Mouse (Mus musculus) midbrain, postnatal 0 days (tissue): ENCODE data around the gene Gm45844. TPM values are rescaled to one million over a fixed set of nuclear protein-coding genes. Genes with fewer than 3 reads are reported as not detected.
A peak's percentile ranks its signal among the peaks of the same experiment; 100 is the strongest.

Experiments
- ATAC-seq: fragments of 200-750 bp; cut with Nextera tagmentation; 2 replicates; pipeline ENCODE4 v1.8.0; 2017; ENCODE audit warnings: moderate number of reproducible peaks, mild to moderate bottlenecking, moderate TSS enrichment, moderate library complexity; ENCODE audit not compliant: low FRiP score
- DNase-seq: peaks from one replicate; pipeline ENCODE4 v3.0.0-alpha.2; 2015; ENCODE audit warnings: low spot score
- H3K27ac ChIP-seq: fragments of 300-500 bp; sonication (generic); 2 replicates; pipeline ENCODE4 v1.5.1; 2014; ENCODE audit warnings: low read depth, mild to moderate bottlenecking, low read length, mixed read lengths
- H3K27me3 ChIP-seq: fragments of 300-500 bp; sonication (generic); 2 replicates; pipeline ENCODE4 v1.6.1; 2014; ENCODE audit warnings: low read length, control low read depth, mixed read lengths; ENCODE audit not compliant: insufficient read depth
- H3K36me3 ChIP-seq: fragments of 300-500 bp; sonication (generic); 2 replicates; pipeline ENCODE4 v1.6.1; 2014; ENCODE audit warnings: low read length, control low read depth, mixed read lengths; ENCODE audit not compliant: insufficient read depth
- H3K4me1 ChIP-seq: fragments of 300-500 bp; sonication (generic); 2 replicates; pipeline ENCODE4 v1.6.1; 2014; ENCODE audit warnings: mild to moderate bottlenecking, control low read depth, antibody characterized with exemption, low read length, mixed read lengths; ENCODE audit not compliant: insufficient read depth
- H3K4me2 ChIP-seq: fragments of 300-500 bp; sonication (generic); 2 replicates; pipeline ENCODE4 v1.6.1; 2014; ENCODE audit warnings: low read depth, mild to moderate bottlenecking, low read length, mixed read lengths; ENCODE audit not compliant: poor library complexity, severe bottlenecking
- H3K4me3 ChIP-seq: fragments of 300-500 bp; sonication (generic); 2 replicates; pipeline ENCODE4 v1.5.1; 2014; ENCODE audit warnings: low read depth, mild to moderate bottlenecking, low read length, moderate library complexity
- H3K9ac ChIP-seq: fragments of 300-500 bp; sonication (generic); replicated peaks from 2 replicates; pipeline ENCODE4 v1.6.1; 2014; ENCODE audit warnings: mild to moderate bottlenecking, low read length, moderate library complexity, mixed read lengths; ENCODE audit not compliant: poor library complexity, severe bottlenecking
- H3K9me3 ChIP-seq: fragments of 300-500 bp; sonication (generic); 2 replicates; pipeline ENCODE4 v1.6.1; 2016; ENCODE audit warnings: low read length, control low read depth
- CTCF ChIP-seq: IDR thresholded peaks from 2 replicates; pipeline ENCODE4 v1.5.1; 2016; ENCODE audit warnings: antibody characterized with exemption, mild to moderate bottlenecking
- WGBS: fragments of 180-500 bp; shearing (Covaris S2); extraction: QIAGEN DNeasy Blood & Tissue Kit; methylation state at CpG from one replicate; pipeline ENCODE4 v1.1.7; 2014; 5-methylcytosine and 5-hydroxymethylcytosine counted together
- microRNA-seq: library from miRNA; unstranded; fragments of <30 nt; microRNA quantifications from one replicate; pipeline ENCODE4, GENCODE M21; 2016; ENCODE audit warnings: borderline number of aligned reads
- polyA plus RNA-seq: library from polyadenylated mRNA; unstranded; fragments of >200 nt; fragmentation: Nextera tagmentation; extraction: Ambion mirVana; gene quantifications from 2 replicates; pipeline ENCODE4 v1.2.1, GENCODE M21; 2015
- total RNA-seq: library from RNA; depleted of rRNA; stranded (reverse); fragments of >200 nt; gene quantifications from 2 replicates; pipeline ENCODE4 v1.2.3, GENCODE M21; 2014; rRNA removed

The Gm45844 gene
- total and polyA plus RNA-seq, 2 experiments from 2014 or later: 11.4 to 13.1 TPM

GRCm38 (mm10) chr7:7188191-7188942, 89.7 kb downstream of the Gm45844 start:
- Histone ChIP-seq H3K27ac (no peak overlapping the region), H3K4me1 (no peaks in the 10 kb centered on the region), H3K9ac (peak overlapping the region; percentile 25; the same call in 1 of the 2 replicates), H3K27me3 (no peaks in the 10 kb centered on the region), H3K4me3 (peak overlapping the region; percentile 41), H3K4me2 (peak overlapping the region; percentile 35), H3K36me3 (no peaks in the 10 kb centered on the region; the same call in 1 of the 2 replicates), H3K9me3 (no peaks in the 10 kb centered on the region)
- peak; percentile 85 for TF ChIP-seq CTCF
- WGBS: 13% methylated on average over 18 of the region's 18 CpGs
- ATAC-seq (peak; percentile 98), DNase-seq (peak; percentile 77)

GRCm38 (mm10) chr7:7187417-7188190, 90.5 kb downstream of the Gm45844 start:
- TF ChIP-seq CTCF: no peak; the same call in 1 of the 2 replicates
- Histone ChIP-seq H3K36me3 (peaks cover 6% of the 10 kb centered on the region; the same call in 1 of the 2 replicates), H3K4me1 (no peaks in the 10 kb centered on the region), H3K27me3 (no peaks in the 10 kb centered on the region), H3K9ac (peak overlapping the region; percentile 25; the same call in 1 of the 2 replicates), H3K9me3 (no peaks in the 10 kb centered on the region), H3K4me2 (peak overlapping the region; percentile 35), H3K4me3 (peak overlapping the region; percentile 41), H3K27ac (no peak overlapping the region)
- no peak for DNase-seq
- ATAC-seq: peak; percentile 75
- WGBS: 43% methylated on average over 13 of the region's 13 CpGs

GRCm38 (mm10) chr7:7185897-7186296, 92.2 kb downstream of the Gm45844 start:
- Histone ChIP-seq H3K36me3 (peaks cover 18% of the 10 kb centered on the region), H3K4me2 (no peak overlapping the region), H3K4me3 (no peak overlapping the region), H3K27me3 (no peaks in the 10 kb centered on the region), H3K9me3 (no peaks in the 10 kb centered on the region), H3K4me1 (no peaks in the 10 kb centered on the region), H3K9ac (no peak overlapping the region), H3K27ac (no peak overlapping the region)
- DNase-seq (no peak), ATAC-seq (no peak)
- no peak for TF ChIP-seq CTCF
- 93% methylated on average over 1 of the region's 1 CpGs for WGBS

GRCm38 (mm10) chr7:7171227-7172147, 106.6 kb downstream of the Gm45844 start, which contains the start of gene Zfp418:
Gene Zfp418, plus strand, starts transcription at chr7:7171330.
- WGBS: under 1% methylated on average over 26 of the region's 26 CpGs
- Histone ChIP-seq H3K4me3 (peak within 1 kb of the TSS; percentile 71), H3K9ac (peak within 1 kb of the TSS; percentile 64), H3K9me3 (no peaks in the 10 kb centered on the region), H3K36me3 (peaks cover 4% of the 10 kb centered on the region; the same call in 1 of the 2 replicates), H3K27ac (peak within 1 kb of the TSS; percentile 69), H3K4me2 (peak within 1 kb of the TSS; percentile 67), H3K27me3 (no peaks in the 10 kb centered on the region), H3K4me1 (no peaks in the 10 kb centered on the region; the same call in 1 of the 2 replicates)
- peak; percentile 41 for TF ChIP-seq CTCF
- ATAC-seq (peak; percentile 96), DNase-seq (peak; percentile 92)

Small RNA genes lying within 50 kb of the gene (microRNA-seq; reads per million reads assigned to microRNA genes)
- gene Mir5620: 2.7 reads per million

Other genes with a start within 250 kb of the Gm45844 start
- 18.6 and 21.1 TPM in 2 replicates for gene Zfp954, start 156.8 kb downstream of the Gm45844 start, total RNA-seq
- gene Zfp954, start 156.8 kb downstream of the Gm45844 start, polyA plus RNA-seq: 13.5 and 14.9 TPM in 2 replicates
- 3.9 and 4.1 TPM in 2 replicates for gene Zfp773, start 141.5 kb downstream of the Gm45844 start, total RNA-seq
- 5.2 TPM in 2 replicates for gene Zfp773, start 141.5 kb downstream of the Gm45844 start, polyA plus RNA-seq
- gene Zfp418, start 107.0 kb downstream of the Gm45844 start, total RNA-seq: 4.5 and 5.6 TPM in 2 replicates
- 0.99 and 1.4 TPM in 2 replicates for gene Zfp418, start 107.0 kb downstream of the Gm45844 start, polyA plus RNA-seq
- 7.2 and 9.9 TPM in 2 replicates for gene Zfp772, start 68.3 kb downstream of the Gm45844 start, total RNA-seq
- 5.4 and 6.0 TPM in 2 replicates for gene Zfp772, start 68.3 kb downstream of the Gm45844 start, polyA plus RNA-seq
- gene Vmn2r29, start 31.0 kb downstream of the Gm45844 start, total RNA-seq: 1.1 and 2.5 TPM in 2 replicates
- 1.4 and 2.5 TPM in 2 replicates for gene Vmn2r29, start 31.0 kb downstream of the Gm45844 start, polyA plus RNA-seq
- 154 and 180 TPM in 2 replicates for gene Clcn4, start 22.6 kb upstream of the Gm45844 start, total RNA-seq
- 211 and 217 TPM in 2 replicates for gene Clcn4, start 22.6 kb upstream of the Gm45844 start, polyA plus RNA-seq
- not detected in 2 replicates for gene Vmn2r30, start 59.3 kb upstream of the Gm45844 start, total RNA-seq
- not detected in 2 replicates for gene Vmn2r30, start 59.3 kb upstream of the Gm45844 start, polyA plus RNA-seq
- not detected in 2 replicates for gene Gm45783, start 96.3 kb upstream of the Gm45844 start, total RNA-seq
- not detected in 2 replicates for gene Gm45783, start 96.3 kb upstream of the Gm45844 start, polyA plus RNA-seq
- gene Vmn2r31, start 121.4 kb upstream of the Gm45844 start, total RNA-seq: not detected in 2 replicates
- not detected in 2 replicates for gene Vmn2r31, start 121.4 kb upstream of the Gm45844 start, polyA plus RNA-seq
- gene Vmn2r32, start 201.7 kb upstream of the Gm45844 start, total RNA-seq: not detected in 2 replicates
- gene Vmn2r32, start 201.7 kb upstream of the Gm45844 start, polyA plus RNA-seq: not detected in 2 replicates